Mouse (Mus musculus): ENCODE data around the gene Cntnap5b.
"Not testable (repeated sequence)": the region's sequence is repeated elsewhere in the genome, so short reads cannot be mapped to it uniquely, and the experiment has no call there.

DNA sequence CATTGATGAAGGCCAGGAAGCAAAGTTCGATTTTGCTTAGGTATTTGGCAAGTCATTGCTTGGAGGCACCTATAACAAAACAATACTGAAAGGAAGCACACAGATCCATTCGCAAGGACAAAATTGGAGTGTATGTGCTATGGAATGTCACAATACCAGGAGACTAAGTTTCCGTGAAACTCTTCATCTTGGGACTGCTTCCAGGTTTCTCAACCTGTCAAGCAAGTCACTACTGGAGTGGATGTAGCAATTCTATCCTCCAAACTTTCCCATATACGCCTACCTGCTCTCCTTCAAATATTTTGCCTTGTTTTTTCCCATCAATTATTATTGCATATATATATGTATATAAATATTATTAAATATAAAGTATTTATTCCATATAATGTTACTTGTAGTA is 228.7 kb downstream of the Cntnap5b start:
- not testable (repeated sequence) for TF ChIP-seq POLR2A, CTCF (IDR thresholded peaks at IDR 0.05; ENCODE audit: insufficient read depth, low read depth, low read length)
